Mouse (Mus musculus): Measurements from ENCODE around the gene Clspn. TPM values are rescaled to one million over a fixed set of nuclear protein-coding genes. Genes with fewer than 3 reads are reported as not detected.

Clspn gene
- total RNA-seq, 2 experiments from 2014 or later = 0.61 to 1.1 TPM

DNA sequence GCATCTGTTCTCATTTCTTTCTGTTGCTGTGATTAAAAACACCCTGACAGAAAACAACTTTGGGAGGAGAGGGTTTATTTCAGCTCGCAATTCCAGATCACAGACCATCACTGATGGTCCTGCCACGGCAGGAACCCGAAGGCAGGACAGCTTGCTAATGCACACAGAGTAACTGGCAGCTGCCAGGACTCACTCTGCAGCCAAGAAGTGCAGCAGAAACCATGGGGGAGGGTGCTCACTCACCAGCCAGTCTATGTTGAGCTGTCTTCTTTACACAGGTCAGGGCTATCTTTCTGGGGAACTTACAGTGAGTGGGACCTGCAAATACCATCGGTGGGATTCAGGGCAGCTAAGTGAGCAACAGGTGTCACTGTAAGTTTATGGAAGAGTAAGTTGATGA lies 80.7 kb downstream of the Clspn start:
- no peak for DNase-seq

GRCm38 (mm10) chr4:126639339-126639738 lies 82.6 kb downstream of the Clspn start:
- no peak for DNase-seq

DNA sequence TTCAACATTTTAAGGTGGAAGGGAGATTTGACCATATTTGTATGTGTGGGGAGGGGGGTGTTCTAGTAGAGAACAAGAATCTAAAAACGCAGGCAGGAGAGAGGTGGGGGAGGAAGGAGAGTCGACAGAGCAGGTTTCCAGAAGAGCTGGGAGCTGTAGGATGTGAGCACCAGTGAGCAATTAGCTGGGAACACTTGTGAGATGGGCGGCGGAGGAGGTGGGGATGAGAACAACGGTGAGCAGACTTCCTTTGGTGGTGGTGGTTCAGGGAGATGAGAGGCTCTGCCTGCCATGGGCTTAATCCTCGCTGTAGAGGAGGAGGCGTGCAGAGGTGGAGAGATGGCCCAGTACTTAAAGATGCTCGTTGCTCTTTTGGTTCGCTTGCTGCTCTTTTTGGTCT lies 85.2 kb downstream of the Clspn start:
- DNase-seq = no peak

Small RNA genes within 50 kb of the gene (microRNA-seq; reads per million reads assigned to microRNA genes)
- gene Mir7119 (ENCODE audit: borderline replicate concordance in 2 of 2) = 0 reads per million in 2 experiments

Other genes starting within 250 kb of the Clspn start
- gene Adprhl2, start 235.2 kb upstream of the Clspn start, total RNA-seq (2021) = 1 to 10 TPM; 7.4 to 8.4 TPM
- gene Tekt2, start 231.2 kb upstream of the Clspn start, total RNA-seq (2021) = under 1 TPM; 0.31 to 0.88 TPM
- 10 to 100 TPM; 10.5 TPM for gene Ago3, start 127.4 kb upstream of the Clspn start, total RNA-seq (2021)
- 1 to 10 TPM; 5.6 to 6.8 TPM for gene Ago1, start 88.4 kb upstream of the Clspn start, total RNA-seq (2021)
- gene Ago4, start 23.5 kb upstream of the Clspn start, total RNA-seq (2021) = 1 to 10 TPM; 4.4 to 5.1 TPM
- 10 to 100 TPM; 14.3 to 17.8 TPM for gene 5730409E04Rik, start 52.9 kb downstream of the Clspn start, total RNA-seq (2021)
- 10 to 100 TPM; 79.9 to 90.5 TPM for gene Psmb2, start 120.7 kb downstream of the Clspn start, total RNA-seq (2021)
- not detected for gene Tfap2e, start 179.3 kb downstream of the Clspn start, total RNA-seq (2021)
- 1 to 10 TPM; 7.0 to 8.9 TPM for gene Ncdn, start 196.5 kb downstream of the Clspn start, total RNA-seq (2021)
- gene AU040320, start 196.6 kb downstream of the Clspn start, total RNA-seq (2021) = 10 to 100 TPM; 27.4 to 29.5 TPM